Mouse (Mus musculus) ovary, postnatal 10 days (tissue): Measurements from ENCODE around the gene Ankrd13b.
A peak's percentile ranks its signal among the peaks of the same experiment; 100 is the strongest.

Experiments
- DNase-seq: peaks from one replicate; pipeline ENCODE4 v3.0.0; 2022; ENCODE audit warnings: low spot score

The Ankrd13b gene

GRCm38 (mm10) chr11:77492311-77492871 lies 2.9 kb upstream of the Ankrd13b start:
- DNase-seq: no peak

GRCm38 (mm10) chr11:77491502-77492291 lies 2.2 kb upstream of the Ankrd13b start:
- DNase-seq: no peak

- DNase-seq: peak; percentile 86
Observed at GRCm38 (mm10) chr11:77491123-77491501, 1.6 kb upstream of the Ankrd13b start.

- DNase-seq: no peak
Observed at GRCm38 (mm10) chr11:77490451-77490850, 973 bp upstream of the Ankrd13b start.

GRCm38 (mm10) chr11:77488771-77489581 lies 502 bp downstream of the Ankrd13b start:
- DNase-seq: no peak

DNA sequence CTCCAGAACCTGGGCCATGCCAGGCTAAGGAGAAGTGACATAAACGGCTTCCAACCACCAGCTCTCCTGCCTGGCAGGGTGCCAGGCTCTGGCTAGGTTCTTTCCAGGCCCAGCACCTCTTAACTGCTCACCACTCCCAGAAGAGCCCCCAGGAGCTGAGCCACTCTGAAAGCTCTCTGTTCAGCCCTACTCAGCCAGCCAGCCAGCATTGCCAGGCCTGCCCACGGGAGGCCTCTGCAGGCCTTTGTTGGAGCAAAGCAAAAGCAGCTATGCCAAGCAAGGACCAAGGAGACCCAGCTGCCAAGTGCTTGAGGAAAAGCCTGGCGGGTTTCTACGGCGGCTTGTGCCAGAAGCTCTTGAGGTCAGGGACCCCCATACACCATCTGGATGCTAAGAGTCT lies 2.7 kb downstream of the Ankrd13b start:
- DNase-seq: no peak

GRCm38 (mm10) chr11:77485229-77485628 lies 4.2 kb downstream of the Ankrd13b start:
- DNase-seq: no peak

DNA sequence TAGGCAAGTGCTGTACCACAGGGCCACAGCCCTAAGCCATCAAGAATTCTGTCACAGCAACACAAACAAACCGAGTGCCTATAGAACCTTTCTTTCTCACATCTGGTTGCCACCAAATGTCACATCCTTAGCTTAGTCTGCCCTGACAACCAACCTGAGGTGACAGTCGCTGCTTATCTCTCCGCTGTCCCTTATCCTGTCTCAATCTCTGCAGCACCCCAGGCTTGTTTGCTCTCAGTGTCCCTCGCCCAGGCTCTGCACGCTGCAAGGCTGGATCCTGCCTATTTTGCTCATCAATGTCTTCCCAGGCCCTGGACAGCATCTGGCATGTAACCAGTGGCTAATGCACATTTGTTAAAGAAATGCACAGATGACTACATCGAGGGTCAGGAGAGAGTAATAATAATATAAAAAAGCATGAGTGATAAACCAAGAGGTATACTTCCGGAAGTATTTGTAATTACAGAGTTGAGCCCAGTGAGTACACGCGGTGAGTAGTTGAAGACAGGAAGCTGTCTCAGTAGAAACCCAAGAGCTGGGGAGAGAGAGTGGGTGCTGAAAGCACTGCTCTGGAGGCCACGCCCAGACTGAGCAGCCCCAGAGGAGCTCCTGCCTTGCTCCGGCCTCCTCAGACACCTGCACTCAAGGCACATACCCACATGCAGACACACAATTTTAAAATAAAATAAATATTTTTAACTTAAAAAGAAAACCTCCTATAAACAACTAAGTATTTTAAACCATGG lies 5.8 kb downstream of the Ankrd13b start:
- no peak for DNase-seq

GRCm38 (mm10) chr11:77483043-77483442 lies 6.4 kb downstream of the Ankrd13b start:
- no peak for DNase-seq

- no peak for DNase-seq
Observed at GRCm38 (mm10) chr11:77476895-77477294, 12.6 kb downstream of the Ankrd13b start.

- no peak for DNase-seq
Observed at GRCm38 (mm10) chr11:77476216-77476615, 13.3 kb downstream of the Ankrd13b start.

GRCm38 (mm10) chr11:77472775-77473174 lies 16.7 kb downstream of the Ankrd13b start:
- DNase-seq: no peak

DNA sequence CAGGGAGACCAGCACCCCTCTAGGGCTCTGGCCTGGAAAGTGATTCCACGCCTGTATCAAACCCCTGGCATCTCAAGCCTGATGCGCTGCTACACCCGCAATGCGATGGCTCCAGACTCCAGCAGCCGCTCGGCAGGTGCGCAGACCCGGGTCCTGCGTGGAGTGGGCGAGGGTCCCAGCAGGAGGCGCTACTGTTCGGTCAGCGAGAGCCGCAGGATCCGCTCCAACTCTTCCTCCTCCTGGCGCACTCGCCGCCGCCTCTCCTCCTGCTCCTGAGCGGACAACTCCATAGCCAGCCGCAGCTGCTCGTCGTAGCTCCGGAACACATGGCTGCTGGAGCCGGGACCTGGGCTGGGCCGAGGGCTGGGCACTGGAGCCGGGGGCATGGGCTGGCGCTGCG lies 18.1 kb downstream of the Ankrd13b start:
- DNase-seq: no peak

GRCm38 (mm10) chr11:77468397-77468796 lies 21.1 kb downstream of the Ankrd13b start:
- DNase-seq: no peak

GRCm38 (mm10) chr11:77467784-77468183 lies 21.7 kb downstream of the Ankrd13b start:
- peak; percentile 47 for DNase-seq

- peak; percentile 27 for DNase-seq
Observed at GRCm38 (mm10) chr11:77467157-77467556, 22.3 kb downstream of the Ankrd13b start.

DNA sequence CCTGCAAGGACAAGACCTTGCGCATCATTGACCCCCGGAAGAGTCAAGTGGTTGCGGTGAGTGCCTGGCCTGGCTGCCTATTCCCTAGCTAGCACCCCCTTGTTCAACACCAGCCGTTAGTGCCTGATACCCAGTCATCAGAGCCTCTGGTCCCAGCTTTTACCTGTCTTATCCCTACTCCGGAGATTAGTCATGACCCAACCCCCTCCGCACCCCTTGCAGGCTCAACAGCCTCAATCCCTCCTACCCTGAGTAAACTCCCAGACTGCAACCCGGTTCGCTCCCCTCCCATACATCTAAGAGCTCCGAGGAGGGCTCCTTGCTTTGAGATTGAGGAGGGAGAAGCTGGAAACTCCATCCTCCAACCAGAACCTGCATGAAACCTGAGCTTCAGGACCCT lies 22.9 kb downstream of the Ankrd13b start:
- DNase-seq: no peak

GRCm38 (mm10) chr11:77465111-77465510 lies 24.4 kb downstream of the Ankrd13b start:
- DNase-seq: no peak

- no peak for DNase-seq
Observed at GRCm38 (mm10) chr11:77464684-77465083, 24.8 kb downstream of the Ankrd13b start.

- no peak for DNase-seq
Observed at GRCm38 (mm10) chr11:77463786-77464185, 25.7 kb downstream of the Ankrd13b start.

GRCm38 (mm10) chr11:77463101-77463445 lies 26.4 kb downstream of the Ankrd13b start:
- no peak for DNase-seq
